Mouse (Mus musculus): Measurements from ENCODE around the gene Gzmk. TPM values are rescaled to one million over a fixed set of nuclear protein-coding genes. Genes with fewer than 3 reads are reported as not detected.

Gzmk gene
- polyA plus RNA-seq, 1 experiment, result not detected

GRCm38 (mm10) chr13:113212401-113212800 is 13.3 kb downstream of the Gzmk start:
- TF ChIP-seq POLR2A (IDR thresholded peaks at IDR 0.05; ENCODE audit: insufficient read depth, low read length), result no peak
- no peak for TF ChIP-seq EP300 (IDR thresholded peaks at IDR 0.05; ENCODE audit: insufficient read depth, low read depth, low read length)
- TF ChIP-seq CTCF (IDR thresholded peaks at IDR 0.05; ENCODE audit: low read depth, low read length), result no peak
- Histone ChIP-seq H3K4me1 (ENCODE audit: control insufficient read depth, insufficient read depth, low read length) (no peaks in the 10 kb centered on the region), H3K9ac (ENCODE audit: low read depth, poor library complexity, severe bottlenecking) (no peak overlapping the region), H3K36me3 (ENCODE audit: control insufficient read depth, insufficient read depth, low read length, poor library complexity, severe bottlenecking) (no peaks in the 10 kb centered on the region), H3K9me3 (replicated peaks; ENCODE audit: control insufficient read depth, insufficient read depth, low read length, poor library complexity, severe bottlenecking) (peaks cover 5% of the 10 kb centered on the region; the same call in 1 of the 2 replicates), H3K27ac (ENCODE audit: insufficient read depth, low read length) (no peak overlapping the region), H3K4me3 (ENCODE audit: low read depth, low read length) (no peak overlapping the region), H3K27me3 (ENCODE audit: control insufficient read depth, insufficient read depth, low read length, poor library complexity, severe bottlenecking) (no peaks in the 10 kb centered on the region; the same call in 1 of the 2 replicates)

GRCm38 (mm10) chr13:113211345-113211744 is 14.4 kb downstream of the Gzmk start:
- Histone ChIP-seq H3K9ac (ENCODE audit: low read depth, poor library complexity, severe bottlenecking) (no peak overlapping the region), H3K4me1 (ENCODE audit: control insufficient read depth, insufficient read depth, low read length) (no peaks in the 10 kb centered on the region), H3K36me3 (ENCODE audit: control insufficient read depth, insufficient read depth, low read length, poor library complexity, severe bottlenecking) (no peaks in the 10 kb centered on the region), H3K4me3 (ENCODE audit: low read depth, low read length) (no peak overlapping the region), H3K27me3 (ENCODE audit: control insufficient read depth, insufficient read depth, low read length, poor library complexity, severe bottlenecking) (no peaks in the 10 kb centered on the region; the same call in 1 of the 2 replicates), H3K27ac (ENCODE audit: insufficient read depth, low read length) (no peak overlapping the region), H3K9me3 (replicated peaks; ENCODE audit: control insufficient read depth, insufficient read depth, low read length, poor library complexity, severe bottlenecking) (peaks cover 5% of the 10 kb centered on the region; the same call in 1 of the 2 replicates)
- no peak for TF ChIP-seq POLR2A (IDR thresholded peaks at IDR 0.05; ENCODE audit: insufficient read depth, low read length)

- Histone ChIP-seq H3K36me3 (ENCODE audit: control insufficient read depth, insufficient read depth, low read length, poor library complexity, severe bottlenecking) (no peaks in the 10 kb centered on the region), H3K4me1 (ENCODE audit: control insufficient read depth, insufficient read depth, low read length) (no peaks in the 10 kb centered on the region), H3K27ac (ENCODE audit: insufficient read depth, low read length) (no peak within 1 kb of the TSS), H3K27me3 (ENCODE audit: control insufficient read depth, insufficient read depth, low read length, poor library complexity, severe bottlenecking) (no peaks in the 10 kb centered on the region), H3K9ac (ENCODE audit: low read depth, poor library complexity, severe bottlenecking) (no peak within 1 kb of the TSS), H3K4me3 (ENCODE audit: low read depth, low read length) (no peak within 1 kb of the TSS), H3K9me3 (replicated peaks; ENCODE audit: control insufficient read depth, insufficient read depth, low read length, poor library complexity, severe bottlenecking) (peaks cover 5% of the 10 kb centered on the region; the same call in 1 of the 2 replicates)
- no peak for TF ChIP-seq EP300 (IDR thresholded peaks at IDR 0.05; ENCODE audit: insufficient read depth, low read depth, low read length)
- no peak for TF ChIP-seq CTCF (IDR thresholded peaks at IDR 0.05; ENCODE audit: low read depth, low read length)
- no peak for TF ChIP-seq POLR2A (IDR thresholded peaks at IDR 0.05; ENCODE audit: insufficient read depth, low read length)
These were observed 16.1 kb downstream of the Gzmk start, which contains the start of gene Esm1 for GRCm38 (mm10) chr13:113209624-113210023. Gene Esm1, plus strand, starts transcription at chr13:113209659.

GRCm38 (mm10) chr13:113205346-113205745 is 20.4 kb downstream of the Gzmk start:
- TF ChIP-seq EP300 (IDR thresholded peaks at IDR 0.05; ENCODE audit: insufficient read depth, low read depth, low read length) (no peak), CTCF (IDR thresholded peaks at IDR 0.05; ENCODE audit: low read depth, low read length) (no peak), POLR2A (IDR thresholded peaks at IDR 0.05; ENCODE audit: insufficient read depth, low read length) (no peak)
- H3K4me3 ChIP-seq (ENCODE audit: low read depth, low read length), result no peak overlapping the region
- no peak overlapping the region for H3K27ac ChIP-seq (ENCODE audit: insufficient read depth, low read length)
- no peak overlapping the region for H3K9ac ChIP-seq (ENCODE audit: low read depth, poor library complexity, severe bottlenecking)
- H3K36me3 ChIP-seq (ENCODE audit: control insufficient read depth, insufficient read depth, low read length, poor library complexity, severe bottlenecking), result no peaks in the 10 kb centered on the region
- no peaks in the 10 kb centered on the region for H3K27me3 ChIP-seq (ENCODE audit: control insufficient read depth, insufficient read depth, low read length, poor library complexity, severe bottlenecking)
- no peaks in the 10 kb centered on the region for H3K4me1 ChIP-seq (ENCODE audit: control insufficient read depth, insufficient read depth, low read length)
- peaks cover 5% of the 10 kb centered on the region; the same call in 1 of the 2 replicates for H3K9me3 ChIP-seq (replicated peaks; ENCODE audit: control insufficient read depth, insufficient read depth, low read length, poor library complexity, severe bottlenecking)

GRCm38 (mm10) chr13:113203146-113203545 is 22.6 kb downstream of the Gzmk start:
- no peak overlapping the region for H3K9ac ChIP-seq (ENCODE audit: low read depth, poor library complexity, severe bottlenecking)
- TF ChIP-seq EP300 (IDR thresholded peaks at IDR 0.05; ENCODE audit: insufficient read depth, low read depth, low read length), result no peak
- no peak for TF ChIP-seq CTCF (IDR thresholded peaks at IDR 0.05; ENCODE audit: low read depth, low read length)
- TF ChIP-seq POLR2A (IDR thresholded peaks at IDR 0.05; ENCODE audit: insufficient read depth, low read length), result no peak

GRCm38 (mm10) chr13:113202184-113202583 is 23.5 kb downstream of the Gzmk start:
- no peaks in the 10 kb centered on the region for H3K27me3 ChIP-seq (ENCODE audit: control insufficient read depth, insufficient read depth, low read length, poor library complexity, severe bottlenecking)
- TF ChIP-seq CTCF (IDR thresholded peaks at IDR 0.05; ENCODE audit: low read depth, low read length), result no peak
- no peak for TF ChIP-seq EP300 (IDR thresholded peaks at IDR 0.05; ENCODE audit: insufficient read depth, low read depth, low read length)
- no peak for TF ChIP-seq POLR2A (IDR thresholded peaks at IDR 0.05; ENCODE audit: insufficient read depth, low read length)
- no peak overlapping the region for H3K27ac ChIP-seq (ENCODE audit: insufficient read depth, low read length)
- peaks cover 2% of the 10 kb centered on the region for H3K4me1 ChIP-seq (ENCODE audit: control insufficient read depth, insufficient read depth, low read length)
- H3K36me3 ChIP-seq (ENCODE audit: control insufficient read depth, insufficient read depth, low read length, poor library complexity, severe bottlenecking), result no peaks in the 10 kb centered on the region
- H3K9ac ChIP-seq (ENCODE audit: low read depth, poor library complexity, severe bottlenecking), result no peak overlapping the region
- no peaks in the 10 kb centered on the region for H3K9me3 ChIP-seq (replicated peaks; ENCODE audit: control insufficient read depth, insufficient read depth, low read length, poor library complexity, severe bottlenecking)
- H3K4me3 ChIP-seq (ENCODE audit: low read depth, low read length), result no peak overlapping the region

More at GRCm38 (mm10) chr13:113203146-113203545, 22.6 kb downstream of the Gzmk start:
- H3K4me3 ChIP-seq (ENCODE audit: low read depth, low read length), result no peak overlapping the region
- H3K9me3 ChIP-seq (replicated peaks; ENCODE audit: control insufficient read depth, insufficient read depth, low read length, poor library complexity, severe bottlenecking), result peaks cover 2% of the 10 kb centered on the region; the same call in 1 of the 2 replicates
- H3K36me3 ChIP-seq (ENCODE audit: control insufficient read depth, insufficient read depth, low read length, poor library complexity, severe bottlenecking), result no peaks in the 10 kb centered on the region
- H3K27me3 ChIP-seq (ENCODE audit: control insufficient read depth, insufficient read depth, low read length, poor library complexity, severe bottlenecking), result no peaks in the 10 kb centered on the region
- no peak overlapping the region for H3K27ac ChIP-seq (ENCODE audit: insufficient read depth, low read length)
- H3K4me1 ChIP-seq (ENCODE audit: control insufficient read depth, insufficient read depth, low read length), result peaks cover 2% of the 10 kb centered on the region
